Mouse (Mus musculus) myocyte (in vitro differentiated cells): Measurements from ENCODE around the gene Rnf181. TPM values are rescaled to one million over a fixed set of nuclear protein-coding genes. Genes with fewer than 3 reads are reported as not detected.

ENCODE experiments used
- H3K27me3 ChIP-seq: one replicate; pipeline ENCODE4 v1.6.1; 2011; ENCODE audit not compliant: control insufficient read depth, insufficient read depth, insufficient read length
- H3K36me3 ChIP-seq: one replicate; pipeline ENCODE4 v1.6.1; 2011; ENCODE audit not compliant: control insufficient read depth, insufficient read depth
- H3K4me2 ChIP-seq: one replicate; pipeline ENCODE4 v1.6.1; 2011; ENCODE audit warnings: low read depth, control low read depth
- H3K4me3 ChIP-seq: one replicate; pipeline ENCODE4 v1.5.1; 2011; ENCODE audit warnings: mild to moderate bottlenecking, control low read depth, moderate library complexity
- H3K79me2 ChIP-seq: one replicate; pipeline ENCODE4 v1.6.1; 2011; ENCODE audit not compliant: control insufficient read depth, insufficient read depth
- H3ac ChIP-seq: one replicate; pipeline ENCODE4 v1.6.1; 2011; ENCODE audit not compliant: control insufficient read depth, insufficient read length
- CEBPB ChIP-seq: IDR thresholded peaks from 2 replicates; pipeline ENCODE4 v1.6.1; 2011; ENCODE audit warnings: mild to moderate bottlenecking, moderate library complexity; ENCODE audit not compliant: poor library complexity, insufficient read depth, severe bottlenecking
- E2F4 ChIP-seq: IDR thresholded peaks from one replicate; pipeline ENCODE4 v1.6.1; 2011; ENCODE audit warnings: mild to moderate bottlenecking, control low read depth, moderate library complexity; ENCODE audit not compliant: insufficient read depth
- MAX ChIP-seq: IDR thresholded peaks from one replicate; pipeline ENCODE4 v1.6.1; 2011; ENCODE audit warnings: low read depth, mild to moderate bottlenecking, control low read depth
- MYOD1 ChIP-seq, 3 experiments: IDR thresholded peaks; one replicate each; pipeline ENCODE4 v1.6.1; 2011; ENCODE audit warnings: control low read depth in 2 of 3, low read depth in 2 of 3, mild to moderate bottlenecking in 2 of 3, moderate library complexity in 1 of 3; ENCODE audit not compliant: insufficient read length in 2 of 3, control insufficient read depth in 1 of 3
- MYOG ChIP-seq, 3 experiments: IDR thresholded peaks; one replicate each; pipeline ENCODE4 v1.6.1; 2011; ENCODE audit warnings: control low read depth in 2 of 3, low read depth in 2 of 3, mild to moderate bottlenecking in 2 of 3; ENCODE audit not compliant: insufficient read length in 2 of 3, control insufficient read depth in 1 of 3, insufficient read depth in 1 of 3
- POLR2A ChIP-seq: IDR thresholded peaks from one replicate; pipeline ENCODE4 v1.6.1; 2011; ENCODE audit warnings: low read depth, mild to moderate bottlenecking, control low read depth, moderate library complexity; ENCODE audit not compliant: insufficient read length
- POLR2AphosphoS2 ChIP-seq: IDR thresholded peaks from one replicate; pipeline ENCODE4 v1.6.1; 2011; ENCODE audit warnings: low read depth, control low read depth; ENCODE audit not compliant: insufficient read length
- REST ChIP-seq: IDR thresholded peaks from one replicate; pipeline ENCODE4 v1.6.1; 2011; ENCODE audit warnings: mild to moderate bottlenecking, control low read depth, moderate library complexity; ENCODE audit not compliant: insufficient read depth, insufficient read length
- SRF ChIP-seq: IDR thresholded peaks from one replicate; pipeline ENCODE4 v1.6.1; 2011; ENCODE audit warnings: low read depth; ENCODE audit not compliant: control insufficient read depth, insufficient read length
- TCF12 ChIP-seq: IDR thresholded peaks from one replicate; pipeline ENCODE4 v1.6.1; 2011; ENCODE audit warnings: mild to moderate bottlenecking, control low read depth; ENCODE audit not compliant: poor library complexity, insufficient read depth, severe bottlenecking
- TCF3 ChIP-seq: IDR thresholded peaks from one replicate; pipeline ENCODE4 v1.6.1; 2011; ENCODE audit warnings: low read depth, control low read depth; ENCODE audit not compliant: insufficient read length
- USF1 ChIP-seq: IDR thresholded peaks from one replicate; pipeline ENCODE4 v1.6.1; 2011; ENCODE audit warnings: low read depth, mild to moderate bottlenecking, control low read depth, moderate library complexity
- polyA plus RNA-seq: library from polyadenylated mRNA; unstranded; fragments of >200 nt; fragmentation: generic; extraction: Trizol; gene quantifications from one replicate; pipeline ENCODE4 v1.2.1, GENCODE M21; 2012; ENCODE audit warnings: missing spikeins

Rnf181 gene
- polyA plus RNA-seq, 1 experiment, result 169 TPM

GRCm38 (mm10) chr6:72374820-72375563 lies 8.2 kb upstream of the Rnf181 start:
- no peaks in the 10 kb centered on the region for H3K27me3 ChIP-seq
- H3ac ChIP-seq, result no peak overlapping the region
- H3K4me2 ChIP-seq, result no peak overlapping the region
- no peak for TF ChIP-seq POLR2A
- no peak overlapping the region for H3K4me3 ChIP-seq
- H3K36me3 ChIP-seq, result peaks cover 5% of the 10 kb centered on the region
- peaks cover 32% of the 10 kb centered on the region for H3K79me2 ChIP-seq

GRCm38 (mm10) chr6:72374206-72374605 lies 7.5 kb upstream of the Rnf181 start:
- TF ChIP-seq MAX (no peak), TCF3 (no peak), USF1 (no peak), POLR2AphosphoS2 (no peak), REST (no peak), TCF12 (no peak), MYOD1 (IDR thresholded peaks at IDR 0.05; ENCODE audit: control insufficient read depth in 1 of 3, insufficient read length in 2 of 3, low read depth in 2 of 3) (no peak), CEBPB (no peak), MYOG (IDR thresholded peaks at IDR 0.05; ENCODE audit: control insufficient read depth in 1 of 3, insufficient read depth in 1 of 3, insufficient read length in 2 of 3, low read depth in 2 of 3) (no peak), SRF (no peak)
- Histone ChIP-seq H3ac (no peak overlapping the region), H3K36me3 (peaks cover 5% of the 10 kb centered on the region), H3K27me3 (no peaks in the 10 kb centered on the region), H3K79me2 (peaks cover 24% of the 10 kb centered on the region), H3K4me3 (no peak overlapping the region), H3K4me2 (peak overlapping the region; percentile 30)

GRCm38 (mm10) chr6:72373184-72373583 lies 6.4 kb upstream of the Rnf181 start:
- peak overlapping the region; percentile 93 for H3K4me2 ChIP-seq
- TF ChIP-seq SRF (no peak), E2F4 (no peak), TCF12 (no peak), TCF3 (no peak), USF1 (no peak), MYOD1 (IDR thresholded peaks at IDR 0.05; ENCODE audit: control insufficient read depth in 1 of 3, insufficient read length in 2 of 3, low read depth in 2 of 3) (no peak), MAX (no peak), POLR2AphosphoS2 (no peak), MYOG (IDR thresholded peaks at IDR 0.05; ENCODE audit: control insufficient read depth in 1 of 3, insufficient read depth in 1 of 3, insufficient read length in 2 of 3, low read depth in 2 of 3) (no peak), POLR2A (no peak), REST (no peak), CEBPB (no peak)
- peaks cover 14% of the 10 kb centered on the region for H3K79me2 ChIP-seq
- no peaks in the 10 kb centered on the region for H3K27me3 ChIP-seq
- peaks cover 8% of the 10 kb centered on the region for H3K36me3 ChIP-seq
- no peak overlapping the region for H3K4me3 ChIP-seq
- no peak overlapping the region for H3ac ChIP-seq

GRCm38 (mm10) chr6:72371571-72371970 lies 4.8 kb upstream of the Rnf181 start:
- no peak overlapping the region for H3K4me3 ChIP-seq
- peak; percentile 22 for TF ChIP-seq POLR2AphosphoS2
- no peak for TF ChIP-seq POLR2A
- TF ChIP-seq MYOG (IDR thresholded peaks at IDR 0.05; ENCODE audit: control insufficient read depth in 1 of 3, insufficient read depth in 1 of 3, insufficient read length in 2 of 3, low read depth in 2 of 3), result no peak
- no peak for TF ChIP-seq USF1
- TF ChIP-seq REST, result no peak
- no peak for TF ChIP-seq E2F4
- no peak for TF ChIP-seq SRF
- no peak for TF ChIP-seq TCF3
- TF ChIP-seq TCF12, result no peak
- H3K79me2 ChIP-seq, result peaks cover 7% of the 10 kb centered on the region
- peak overlapping the region; percentile 93 for H3K4me2 ChIP-seq
- no peak overlapping the region for H3ac ChIP-seq
- H3K36me3 ChIP-seq, result peaks cover 8% of the 10 kb centered on the region
- no peaks in the 10 kb centered on the region for H3K27me3 ChIP-seq

GRCm38 (mm10) chr6:72371147-72371546 lies 4.4 kb upstream of the Rnf181 start:
- Histone ChIP-seq H3K4me2 (peak overlapping the region; percentile 93), H3ac (no peak overlapping the region), H3K27me3 (no peaks in the 10 kb centered on the region), H3K36me3 (peaks cover 8% of the 10 kb centered on the region), H3K79me2 (peaks cover 6% of the 10 kb centered on the region), H3K4me3 (no peak overlapping the region)
- TF ChIP-seq CEBPB, result 0 out of 2 replicates have a peak, but pooled peaks have one; percentile 57
- TF ChIP-seq MYOD1 (IDR thresholded peaks at IDR 0.05; ENCODE audit: control insufficient read depth in 1 of 3, insufficient read length in 2 of 3, low read depth in 2 of 3), result peak in 2 of 3 experiments; percentile 50 to 65
- TF ChIP-seq MYOG (IDR thresholded peaks at IDR 0.05; ENCODE audit: control insufficient read depth in 1 of 3, insufficient read depth in 1 of 3, insufficient read length in 2 of 3, low read depth in 2 of 3), result peak in 2 of 3 experiments; percentile 41 to 79
- TF ChIP-seq POLR2AphosphoS2, result no peak
- TF ChIP-seq TCF12, result peak; percentile 38
